Mouse (Mus musculus) cerebellum, adult 18-20 months (tissue): ENCODE measurements around the gene Myh6.

Source experiments
- DNase-seq, 2 experiments: peaks; one replicate each; pipeline ENCODE4 v3.0.0; 2021

Gene Myh6

DNA sequence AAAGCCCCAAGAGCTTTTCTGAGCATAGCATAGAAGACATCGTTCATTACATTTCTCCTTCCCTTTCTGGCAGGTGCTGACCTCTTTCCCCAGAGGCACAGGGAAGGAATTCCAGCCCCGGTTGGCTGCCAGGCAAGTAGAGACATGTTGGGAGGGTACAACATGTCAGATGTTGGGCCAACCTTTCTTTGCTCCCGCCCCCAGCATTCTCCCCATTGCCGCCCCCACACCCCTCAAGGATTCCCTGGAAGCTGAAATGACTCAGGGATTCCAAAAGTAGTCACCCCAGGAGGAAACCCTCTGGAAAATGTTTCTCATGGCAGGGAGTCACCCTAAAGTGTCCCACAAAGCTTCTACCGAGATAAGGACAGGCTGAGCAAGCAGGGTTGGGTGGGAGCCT, 36.9 kb downstream of the Myh6 start:
- no peak for DNase-seq

- DNase-seq = no peak
Observed at GRCm38 (mm10) chr14:54927296-54927695, 39.4 kb downstream of the Myh6 start.

DNA sequence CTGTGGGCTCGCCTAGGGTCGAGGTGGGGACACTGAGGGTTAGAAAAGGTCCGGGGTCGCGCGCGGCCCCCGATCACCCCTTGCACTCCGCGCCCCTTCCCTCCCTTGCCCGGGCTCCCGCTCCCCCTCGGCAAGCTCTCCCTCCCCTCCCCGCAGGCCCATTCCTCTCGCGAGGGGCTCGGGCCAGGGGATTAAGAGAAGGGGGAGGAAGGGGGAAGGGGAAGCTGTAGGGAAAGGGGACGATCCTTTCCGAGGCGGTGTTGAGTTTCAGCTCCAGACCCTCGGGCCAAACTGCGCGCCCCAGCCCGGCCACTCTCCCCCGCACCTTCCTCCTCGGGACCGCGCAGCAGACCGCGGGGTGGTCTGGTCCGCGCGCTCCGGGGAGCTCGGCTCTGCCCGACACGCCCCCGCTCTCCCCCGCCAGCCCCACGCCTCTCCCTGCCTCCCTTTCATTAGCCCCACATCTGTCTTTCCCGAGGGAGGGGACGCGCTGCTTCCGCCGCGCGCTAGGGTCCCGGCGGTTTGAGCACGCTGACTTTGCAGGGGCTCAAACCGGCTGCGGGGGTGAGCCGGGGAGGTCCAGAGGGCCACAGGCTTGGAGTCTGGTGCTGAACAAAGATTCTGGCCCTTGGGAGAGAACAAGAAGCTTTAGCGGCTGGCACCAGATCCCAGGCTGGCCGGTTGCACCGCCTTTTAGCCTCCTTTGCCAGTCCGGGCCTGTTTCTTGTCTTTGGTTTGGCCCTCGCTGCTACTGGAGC, 40.1 kb downstream of the Myh6 start:
- DNase-seq = no peak

- peak; percentile 42 to 65 for DNase-seq
Observed at GRCm38 (mm10) chr14:54925349-54926342, 41.1 kb downstream of the Myh6 start, which contains the start of gene Efs. TSS of gene Efs (minus strand) at chr14:54926126.

- DNase-seq = no peak
Observed at GRCm38 (mm10) chr14:54924641-54925348, 41.9 kb downstream of the Myh6 start.

DNA sequence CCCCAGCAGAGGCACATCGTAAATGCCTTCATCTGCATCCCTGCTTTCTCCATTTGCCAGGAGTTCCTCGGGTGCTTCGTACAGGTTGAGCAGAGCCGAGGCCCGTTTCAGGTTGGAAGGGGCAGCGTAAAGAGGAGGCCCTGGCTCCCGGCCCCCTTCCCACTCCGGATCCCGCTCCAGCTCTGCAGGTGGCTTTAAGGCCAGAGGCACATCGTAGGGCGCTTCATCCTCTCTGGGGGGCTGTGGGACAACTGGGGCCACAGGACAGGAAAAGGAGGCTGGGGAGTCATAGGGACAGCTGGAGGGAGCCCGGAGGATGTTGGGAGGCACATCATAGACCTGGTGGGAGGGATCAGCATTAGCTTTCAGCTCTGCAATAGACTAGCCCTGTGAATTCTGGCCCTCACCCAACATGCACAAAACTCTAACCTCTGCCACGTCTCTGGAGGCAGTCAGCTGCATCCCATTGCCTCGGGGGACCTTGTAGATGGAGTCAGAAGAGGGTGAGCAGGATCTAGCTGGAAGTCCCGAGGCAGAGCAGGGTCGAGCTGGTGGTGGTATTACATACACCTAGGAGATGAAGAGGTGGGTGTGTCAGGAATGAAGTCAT, 46.5 kb downstream of the Myh6 start:
- DNase-seq = no peak

GRCm38 (mm10) chr14:54913343-54913742, 53.4 kb downstream of the Myh6 start:
- DNase-seq = peak in 1 of 2 experiments; percentile 47

- DNase-seq = peak; percentile 82 to 86
Observed at GRCm38 (mm10) chr14:54912886-54913285, 53.8 kb downstream of the Myh6 start, which contains the start of gene Slc22a17. TSS of gene Slc22a17 (minus strand) at chr14:54913132.

GRCm38 (mm10) chr14:54912109-54912850, 54.4 kb downstream of the Myh6 start:
- peak; percentile 38 to 48 for DNase-seq

DNA sequence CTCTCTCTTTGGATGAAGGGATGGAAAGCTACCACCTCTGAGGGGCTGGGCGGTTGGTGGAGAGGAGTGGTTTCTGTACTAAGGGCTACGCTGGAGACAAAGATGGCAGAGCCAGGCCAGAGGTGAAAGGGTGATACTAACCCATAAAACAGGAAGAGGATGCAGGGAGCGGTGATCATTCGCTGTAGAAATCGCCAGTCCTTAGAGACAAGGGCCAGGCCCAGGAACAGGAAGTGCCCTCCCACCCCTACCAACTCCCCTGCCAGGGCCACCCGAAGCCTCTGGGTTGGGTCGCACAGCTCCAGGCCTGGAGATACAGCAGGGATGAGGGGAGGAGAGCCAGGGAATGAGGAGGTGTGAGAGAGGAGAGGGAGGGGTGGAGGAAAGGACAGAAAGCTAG, 58.0 kb downstream of the Myh6 start:
- DNase-seq = no peak

DNA sequence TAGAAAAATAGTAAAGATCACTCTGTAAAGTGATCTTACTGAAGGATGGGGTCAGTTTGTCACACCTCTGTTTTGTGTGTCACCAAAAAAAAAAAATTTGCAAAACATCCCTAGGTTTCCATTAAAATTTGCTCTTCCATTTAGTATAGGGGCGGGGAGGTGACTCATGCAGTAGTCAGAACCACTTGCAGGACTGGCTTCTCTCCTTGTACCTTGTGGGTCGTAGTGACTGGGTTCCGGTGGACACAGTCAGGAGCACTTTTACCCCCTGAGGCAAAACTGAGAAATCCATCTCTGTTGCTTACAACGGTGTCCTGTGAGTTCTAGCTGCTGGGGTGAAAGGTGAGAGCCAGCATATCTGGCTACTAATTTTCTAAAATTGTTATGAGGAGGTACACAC, 63.1 kb downstream of the Myh6 start:
- no peak for DNase-seq

DNA sequence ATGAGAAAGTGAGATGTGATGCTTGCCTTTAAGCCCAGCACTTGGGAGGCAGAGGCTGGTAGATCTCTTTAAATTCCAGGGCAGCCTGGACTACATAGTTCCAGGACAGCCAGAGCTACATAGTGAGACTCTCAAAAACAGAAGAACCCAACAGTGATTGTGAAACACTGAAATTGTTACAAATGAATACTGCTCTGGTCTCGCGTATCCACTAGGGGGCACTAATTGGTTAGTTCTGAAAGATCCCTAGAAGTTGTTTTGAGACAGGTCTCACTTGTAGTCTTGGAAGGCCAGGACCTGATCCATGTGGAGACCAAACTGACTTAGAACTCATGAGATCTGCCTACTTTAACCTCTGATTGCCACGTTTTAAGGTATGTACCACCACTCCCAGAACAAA, 66.3 kb downstream of the Myh6 start:
- peak; percentile 73 to 78 for DNase-seq

- no peak for DNase-seq
Observed at GRCm38 (mm10) chr14:54897445-54897844, 69.3 kb downstream of the Myh6 start.

- DNase-seq = peak; percentile 66 to 78
Observed at GRCm38 (mm10) chr14:54894296-54895151, 72.2 kb downstream of the Myh6 start.

DNA sequence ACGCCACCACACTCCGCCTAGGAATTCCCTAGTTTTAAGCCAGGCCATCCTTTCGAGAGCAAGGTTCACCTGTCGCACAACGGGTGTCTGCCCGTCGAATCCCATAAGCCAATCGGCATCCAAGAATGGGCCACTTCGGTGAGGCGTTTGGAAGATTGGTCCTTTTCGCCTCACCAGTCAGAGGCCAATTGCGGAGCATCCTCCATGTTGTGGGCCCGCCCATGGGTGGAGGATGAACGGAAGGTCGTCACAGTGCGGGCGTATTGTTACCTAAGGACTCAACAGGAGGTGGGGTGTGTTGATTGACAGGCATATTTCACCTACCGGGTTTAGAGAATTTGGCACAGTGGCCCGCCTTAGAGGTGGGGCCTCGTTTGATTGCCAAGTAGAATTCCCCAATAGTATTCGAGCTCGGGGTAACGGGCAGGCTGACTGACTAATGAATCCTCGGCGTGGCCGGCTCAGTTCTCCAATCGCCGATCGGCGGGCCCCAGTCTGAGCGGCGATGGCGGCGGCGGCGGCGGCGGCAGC, 73.0 kb downstream of the Myh6 start:
- DNase-seq = peak; percentile 95 to 99

GRCm38 (mm10) chr14:54892200-54892599, 74.5 kb downstream of the Myh6 start, which contains the start of gene Pabpn1:
TSS of gene Pabpn1 (plus strand) at chr14:54892500.
- DNase-seq = no peak
